Mouse (Mus musculus) megakaryocyte, embryonic 14.5 days (primary cell): ENCODE measurements around the gene Zkscan17.

ENCODE experiments used
- FLI1 ChIP-seq: IDR thresholded peaks from 2 replicates; pipeline ENCODE4 v1.6.1; 2012; ENCODE audit warnings: low read length, inconsistent platforms, mixed read lengths
- GATA1 ChIP-seq: IDR thresholded peaks from 3 replicates; pipeline ENCODE4 v1.6.1; 2012; ENCODE audit warnings: mixed read lengths, low read length, inconsistent platforms, borderline replicate concordance

- TF ChIP-seq GATA1 (no peak), FLI1 (no peak)
Observed at GRCm38 (mm10) chr11:59518226-59518625, 8.3 kb downstream of the Zkscan17 start.
